Mouse (Mus musculus): Measurements from ENCODE around the gene Rnd2.

DNA sequence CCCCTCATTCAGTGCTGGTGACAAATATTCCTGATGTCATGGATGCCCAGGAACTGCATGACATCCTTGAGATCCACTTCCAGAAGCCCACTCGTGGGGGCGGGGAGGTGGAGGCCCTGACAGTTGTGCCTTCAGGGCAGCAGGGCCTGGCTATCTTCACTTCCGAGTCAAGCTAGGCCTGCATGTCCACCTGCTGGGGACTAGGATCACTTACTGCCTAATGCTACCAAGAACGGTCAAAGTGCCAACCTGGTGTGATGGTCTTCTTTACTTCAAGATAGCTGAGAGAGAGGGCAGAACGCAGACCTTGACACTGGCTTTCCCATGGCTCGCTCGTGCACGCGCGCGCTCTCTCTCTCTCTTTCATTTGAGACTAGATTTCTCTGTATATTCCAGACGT lies 6.6 kb upstream of the Rnd2 start:
- no peak for TF ChIP-seq POLR2A (IDR thresholded peaks at IDR 0.05; ENCODE audit: control insufficient read depth, extremely low read depth, insufficient read depth, low read length, poor library complexity)
- no peak for TF ChIP-seq CTCF (IDR thresholded peaks at IDR 0.05; ENCODE audit: borderline replicate concordance, control insufficient read depth, extremely low read depth, insufficient read depth, low read length, poor library complexity)
